Mouse (Mus musculus) layer of hippocampus, adult 18-20 months (tissue): Measurements from ENCODE around the gene Tmem132d. TPM values are rescaled to one million over a fixed set of nuclear protein-coding genes. Genes with fewer than 3 reads are reported as not detected.
"Not testable (repeated sequence)": the region's sequence is repeated elsewhere in the genome, so short reads cannot be mapped to it uniquely, and the experiment has no call there.

Experiments
- DNase-seq, 2 experiments: peaks; one replicate each; pipeline ENCODE4 v3.0.0; 2022; ENCODE audit warnings: low spot score in 2 of 2
- total RNA-seq, 2 experiments: library from RNA; stranded (reverse); gene quantifications; 2 replicates each; pipeline ENCODE4 v1.2.3; 2021

The Tmem132d gene
- total RNA-seq, 2 experiments from 2014 or later: 20.0 to 20.1 TPM

- DNase-seq: no peak
Measured at GRCm38 (mm10) chr5:127807419-127807818, 625.5 kb downstream of the Tmem132d start.

GRCm38 (mm10) chr5:127806850-127807249 lies 626.0 kb downstream of the Tmem132d start:
- no peak for DNase-seq

GRCm38 (mm10) chr5:127800907-127801306 lies 632.0 kb downstream of the Tmem132d start:
- peak in 1 of 2 experiments; percentile 42 for DNase-seq

GRCm38 (mm10) chr5:127781221-127781620 lies 651.7 kb downstream of the Tmem132d start:
- no peak for DNase-seq

GRCm38 (mm10) chr5:127775749-127776148 lies 657.1 kb downstream of the Tmem132d start:
- no peak for DNase-seq

- DNase-seq: no peak
Measured at GRCm38 (mm10) chr5:127758576-127758975, 674.3 kb downstream of the Tmem132d start.

- DNase-seq: peak in 1 of 2 experiments; percentile 8
Measured at GRCm38 (mm10) chr5:127756671-127757423, 676.0 kb downstream of the Tmem132d start.

GRCm38 (mm10) chr5:127756011-127756410 lies 676.9 kb downstream of the Tmem132d start:
- DNase-seq: no peak

GRCm38 (mm10) chr5:127755594-127755993 lies 677.3 kb downstream of the Tmem132d start:
- no peak for DNase-seq

- DNase-seq: no peak
Measured at GRCm38 (mm10) chr5:127751262-127751975, 681.5 kb downstream of the Tmem132d start.

GRCm38 (mm10) chr5:127749540-127749939 lies 683.3 kb downstream of the Tmem132d start:
- DNase-seq: not testable (repeated sequence)

- DNase-seq: peak; percentile 52 to 71
Measured at GRCm38 (mm10) chr5:127741331-127741730, 691.5 kb downstream of the Tmem132d start.

Other genes with a start within 250 kb of the Tmem132d start
- under 1 TPM; 0.54 to 0.58 TPM for gene Fzd10, start 167.8 kb upstream of the Tmem132d start, total RNA-seq